Mouse (Mus musculus): ENCODE data around the gene Nfkbib. TPM values are rescaled to one million over a fixed set of nuclear protein-coding genes. Genes with fewer than 3 reads are reported as not detected.

Gene Nfkbib
- polyA plus RNA-seq, 1 experiment: 32.1 TPM

DNA sequence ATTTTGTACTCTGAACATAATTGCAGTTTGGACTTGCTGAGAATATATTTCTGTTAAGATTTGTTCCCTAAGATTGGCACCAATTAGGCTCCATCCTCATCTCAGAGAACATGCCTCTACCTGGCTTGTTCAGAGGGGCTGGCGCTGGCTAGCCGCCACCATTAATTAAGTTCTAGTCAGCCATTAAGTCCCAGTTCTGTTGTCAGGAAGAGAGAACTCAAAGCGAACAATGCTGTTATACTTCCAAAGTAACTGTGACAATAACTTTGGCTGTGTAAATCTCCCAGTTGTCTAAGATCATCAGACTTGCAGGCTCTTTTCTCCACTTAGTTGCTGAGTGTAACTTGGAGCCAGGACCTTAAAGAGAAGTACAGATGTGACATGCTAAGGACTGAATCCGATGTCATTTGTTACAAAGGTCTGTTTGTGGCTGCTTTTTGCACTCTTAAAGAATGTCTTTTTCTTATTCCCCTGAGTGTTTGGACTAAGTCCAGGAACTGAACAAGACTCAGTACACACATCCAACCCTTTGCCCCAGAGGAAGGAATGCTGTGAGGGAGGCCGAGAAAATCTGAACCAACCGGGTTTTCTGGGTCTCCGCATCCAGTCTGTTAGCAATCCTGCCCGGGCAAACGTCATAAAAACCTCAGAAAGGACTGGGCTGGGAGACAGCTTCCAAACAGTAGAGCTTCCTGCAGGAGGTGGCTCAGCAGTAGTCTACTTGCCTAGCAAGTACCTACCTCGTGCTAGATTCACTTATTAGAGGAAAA lies 34.8 kb upstream of the Nfkbib start:
- Histone ChIP-seq H3K4me3 (ENCODE audit: insufficient read depth, low read length) (no peak overlapping the region), H3K27ac (ENCODE audit: insufficient read depth, low read depth, low read length) (no peak overlapping the region), H3K4me1 (ENCODE audit: control insufficient read depth, insufficient read depth, low read length) (peaks cover 20% of the 10 kb centered on the region)
- TF ChIP-seq POLR2A (IDR thresholded peaks at IDR 0.05; ENCODE audit: borderline replicate concordance, low read depth, low read length) (no peak), CTCF (IDR thresholded peaks at IDR 0.05; ENCODE audit: low read depth, low read length) (no peak)

DNA sequence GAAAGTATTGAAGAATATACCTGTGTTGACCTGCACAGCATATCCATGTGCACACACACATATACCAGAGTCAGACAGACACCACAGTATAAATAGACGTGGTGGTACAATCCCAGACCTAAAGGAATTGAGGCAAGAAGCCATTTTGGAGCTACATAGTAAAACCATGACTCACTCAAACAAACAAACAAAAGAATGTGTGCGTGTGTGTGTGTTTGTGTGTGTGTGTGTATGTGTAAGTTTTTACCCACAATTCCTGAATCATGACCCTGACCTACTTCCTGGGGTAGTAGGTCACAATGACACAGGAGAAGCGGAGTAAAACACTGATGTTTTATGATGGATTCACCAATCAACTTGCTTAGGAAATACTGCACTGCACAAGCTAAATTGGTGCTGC lies 34.1 kb upstream of the Nfkbib start:
- Histone ChIP-seq H3K4me3 (ENCODE audit: insufficient read depth, low read length) (no peak overlapping the region), H3K4me1 (ENCODE audit: control insufficient read depth, insufficient read depth, low read length) (peaks cover 20% of the 10 kb centered on the region), H3K27ac (ENCODE audit: insufficient read depth, low read depth, low read length) (no peak overlapping the region)
- TF ChIP-seq CTCF (IDR thresholded peaks at IDR 0.05; ENCODE audit: low read depth, low read length) (no peak), POLR2A (IDR thresholded peaks at IDR 0.05; ENCODE audit: borderline replicate concordance, low read depth, low read length) (no peak)

DNA sequence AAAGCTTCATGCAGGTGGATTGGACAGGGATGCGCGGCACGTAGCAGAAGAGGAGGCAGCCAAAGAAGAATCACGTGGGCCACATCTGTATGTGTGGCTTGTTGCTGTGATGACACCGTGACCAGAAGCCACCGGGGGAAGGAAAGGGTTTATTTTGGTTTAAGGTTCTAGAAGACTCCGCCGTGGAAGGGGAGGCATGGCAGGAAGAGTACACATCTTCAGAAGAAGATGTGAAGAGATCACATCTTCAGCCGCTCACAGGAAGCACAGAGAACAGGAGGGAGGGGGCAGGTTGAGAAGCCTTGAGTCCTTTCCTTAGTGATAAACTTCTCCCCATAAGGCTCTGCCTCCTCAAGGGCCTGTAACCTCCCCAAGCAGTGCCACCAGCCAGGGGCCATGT lies 32.7 kb upstream of the Nfkbib start:
- H3K4me3 ChIP-seq (ENCODE audit: insufficient read depth, low read length): no peak overlapping the region
- peaks cover 24% of the 10 kb centered on the region for H3K4me1 ChIP-seq (ENCODE audit: control insufficient read depth, insufficient read depth, low read length)
- TF ChIP-seq CTCF (IDR thresholded peaks at IDR 0.05; ENCODE audit: low read depth, low read length) (no peak), POLR2A (IDR thresholded peaks at IDR 0.05; ENCODE audit: borderline replicate concordance, low read depth, low read length) (no peak)
- no peak overlapping the region for H3K27ac ChIP-seq (ENCODE audit: insufficient read depth, low read depth, low read length)

DNA sequence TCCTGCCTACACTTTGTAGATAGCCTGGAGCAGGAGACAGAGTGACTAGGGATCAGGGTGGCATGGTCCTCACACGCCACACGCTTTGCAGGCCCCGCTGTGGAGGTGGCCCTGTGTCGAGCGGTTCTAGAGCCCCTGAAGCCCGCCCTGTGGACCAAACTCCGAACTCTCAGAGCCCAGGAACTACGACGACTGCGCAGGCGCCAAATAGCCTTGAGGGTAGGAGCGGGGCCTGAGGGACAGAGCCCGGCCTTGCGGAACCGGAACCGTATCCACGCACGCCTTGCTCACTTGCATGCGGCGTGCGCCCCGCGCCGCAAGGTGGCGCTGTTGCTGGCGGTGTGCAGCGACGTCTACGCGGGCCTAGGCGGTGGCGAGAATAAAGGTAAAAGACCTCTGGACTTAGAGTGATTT lies 29.3 kb upstream of the Nfkbib start:
- Histone ChIP-seq H3K27ac (ENCODE audit: insufficient read depth, low read depth, low read length) (peak overlapping the region; percentile 87), H3K4me3 (ENCODE audit: insufficient read depth, low read length) (peak overlapping the region; percentile 75), H3K4me1 (ENCODE audit: control insufficient read depth, insufficient read depth, low read length) (peaks cover 11% of the 10 kb centered on the region)
- TF ChIP-seq CTCF (IDR thresholded peaks at IDR 0.05; ENCODE audit: low read depth, low read length): peak; percentile 71
- no peak for TF ChIP-seq POLR2A (IDR thresholded peaks at IDR 0.05; ENCODE audit: borderline replicate concordance, low read depth, low read length)

DNA sequence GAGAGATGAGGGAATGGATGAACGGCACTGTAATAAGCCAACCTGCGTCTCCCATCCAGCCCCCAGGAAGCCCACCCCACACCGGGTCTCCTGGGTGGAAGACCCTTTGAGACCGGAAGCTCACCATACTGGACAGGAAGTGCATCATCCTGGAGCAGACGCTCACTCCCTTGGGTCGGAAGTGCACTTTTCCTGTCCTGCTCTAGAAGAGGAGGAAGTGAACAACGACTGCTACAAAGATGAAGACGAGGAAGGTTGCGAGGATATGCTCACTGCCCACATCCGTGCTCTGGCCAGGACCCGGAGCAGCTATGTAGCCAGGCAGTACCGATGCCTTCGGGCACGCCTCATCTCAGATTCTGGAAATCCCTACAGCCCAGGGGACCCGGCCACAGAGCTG lies 28.5 kb upstream of the Nfkbib start:
- Histone ChIP-seq H3K4me3 (ENCODE audit: insufficient read depth, low read length) (peak overlapping the region; percentile 75), H3K27ac (ENCODE audit: insufficient read depth, low read depth, low read length) (peak overlapping the region; percentile 87), H3K4me1 (ENCODE audit: control insufficient read depth, insufficient read depth, low read length) (peaks cover 10% of the 10 kb centered on the region)
- no peak for TF ChIP-seq CTCF (IDR thresholded peaks at IDR 0.05; ENCODE audit: low read depth, low read length)
- no peak for TF ChIP-seq POLR2A (IDR thresholded peaks at IDR 0.05; ENCODE audit: borderline replicate concordance, low read depth, low read length)

DNA sequence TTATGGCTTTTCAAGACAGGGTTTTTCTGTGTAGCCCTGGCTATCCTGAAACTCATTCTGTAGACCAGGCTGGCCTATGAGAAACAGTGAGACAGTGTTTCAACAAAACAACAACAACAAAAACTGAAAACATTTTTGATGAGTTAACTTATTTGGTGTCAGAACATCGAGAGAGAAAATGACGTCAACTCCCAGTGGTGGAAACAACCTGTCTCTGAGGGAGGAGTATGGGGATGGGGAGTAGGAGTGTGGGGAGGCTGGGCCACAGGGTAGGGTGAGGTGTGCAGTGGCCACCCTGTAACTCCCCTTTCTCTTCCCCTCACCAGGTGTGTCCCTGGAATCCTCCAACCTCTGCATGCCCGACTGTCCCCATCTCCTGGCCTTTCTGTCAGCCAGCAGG lies 27.2 kb upstream of the Nfkbib start:
- H3K4me1 ChIP-seq (ENCODE audit: control insufficient read depth, insufficient read depth, low read length): peaks cover 10% of the 10 kb centered on the region

DNA sequence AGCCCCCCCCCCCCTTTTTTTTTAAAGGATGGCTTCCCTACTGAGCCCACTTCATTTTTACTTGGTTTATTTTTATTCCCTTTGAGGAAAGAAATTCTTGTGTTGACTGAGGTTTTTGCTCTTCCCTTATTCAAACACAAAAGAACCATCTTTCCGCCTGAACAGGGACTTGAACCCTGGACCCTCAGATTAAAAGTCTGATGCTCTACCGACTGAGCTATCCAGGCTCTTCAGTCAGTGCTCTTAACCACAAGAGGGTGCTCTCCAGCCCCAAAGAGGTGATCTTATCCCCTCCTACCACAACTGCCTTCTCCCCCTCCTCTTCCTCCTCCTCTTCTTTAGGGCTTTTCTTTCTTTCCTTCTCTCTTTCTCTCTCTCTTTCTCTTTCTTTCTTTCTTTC lies 26.5 kb upstream of the Nfkbib start:
- no peak overlapping the region for H3K4me3 ChIP-seq (ENCODE audit: insufficient read depth, low read length)
- TF ChIP-seq CTCF (IDR thresholded peaks at IDR 0.05; ENCODE audit: low read depth, low read length) (no peak), POLR2A (IDR thresholded peaks at IDR 0.05; ENCODE audit: borderline replicate concordance, low read depth, low read length) (no peak)
- no peak overlapping the region for H3K27ac ChIP-seq (ENCODE audit: insufficient read depth, low read depth, low read length)
- H3K4me1 ChIP-seq (ENCODE audit: control insufficient read depth, insufficient read depth, low read length): peaks cover 13% of the 10 kb centered on the region

More for the DNA sequence above, 27.2 kb upstream of the Nfkbib start:
- no peak overlapping the region for H3K4me3 ChIP-seq (ENCODE audit: insufficient read depth, low read length)
- no peak for TF ChIP-seq CTCF (IDR thresholded peaks at IDR 0.05; ENCODE audit: low read depth, low read length)
- TF ChIP-seq POLR2A (IDR thresholded peaks at IDR 0.05; ENCODE audit: borderline replicate concordance, low read depth, low read length): no peak
- H3K27ac ChIP-seq (ENCODE audit: insufficient read depth, low read depth, low read length): no peak overlapping the region

DNA sequence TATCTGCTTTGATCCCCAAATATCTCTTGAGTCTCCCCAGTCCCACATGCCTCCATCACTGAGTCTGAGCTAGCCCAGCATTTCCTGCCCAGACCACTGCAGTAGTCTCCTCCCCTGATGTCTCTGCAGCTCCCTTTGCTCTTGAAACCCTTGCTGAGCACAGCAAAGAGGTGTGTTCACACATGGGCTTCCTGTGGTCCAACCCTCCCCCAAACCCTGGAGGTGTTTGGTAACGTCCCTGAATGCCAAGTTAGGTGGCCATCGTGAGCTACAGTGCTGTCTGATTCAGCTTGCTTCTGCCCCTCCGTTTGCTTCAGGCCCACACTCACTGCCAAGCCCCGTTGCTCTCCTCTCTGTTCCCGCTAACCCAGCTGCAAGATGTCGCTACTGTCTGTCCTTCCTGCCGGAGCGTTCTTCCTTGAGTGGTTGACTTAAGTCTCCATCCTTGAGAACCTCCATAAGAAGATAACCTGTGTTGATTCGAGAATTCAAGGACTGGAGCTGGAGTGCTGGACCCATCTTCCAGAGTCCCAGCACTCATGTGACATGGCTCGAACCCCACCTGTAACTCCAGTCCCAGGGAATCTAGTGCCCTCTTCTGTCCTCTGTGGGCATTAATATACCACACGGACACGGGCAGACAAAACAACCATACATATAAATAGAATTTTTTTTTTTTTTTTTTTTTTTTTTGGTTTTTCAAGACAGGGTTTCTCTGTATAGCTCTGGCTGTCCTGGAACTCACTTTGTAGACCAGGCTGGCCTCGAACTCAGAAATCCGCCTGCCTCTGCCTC lies 25.3 kb upstream of the Nfkbib start:
- H3K27ac ChIP-seq (ENCODE audit: insufficient read depth, low read depth, low read length): no peak overlapping the region
- H3K4me3 ChIP-seq (ENCODE audit: insufficient read depth, low read length): no peak overlapping the region
- TF ChIP-seq CTCF (IDR thresholded peaks at IDR 0.05; ENCODE audit: low read depth, low read length) (no peak), POLR2A (IDR thresholded peaks at IDR 0.05; ENCODE audit: borderline replicate concordance, low read depth, low read length) (no peak)
- peaks cover 18% of the 10 kb centered on the region for H3K4me1 ChIP-seq (ENCODE audit: control insufficient read depth, insufficient read depth, low read length)

DNA sequence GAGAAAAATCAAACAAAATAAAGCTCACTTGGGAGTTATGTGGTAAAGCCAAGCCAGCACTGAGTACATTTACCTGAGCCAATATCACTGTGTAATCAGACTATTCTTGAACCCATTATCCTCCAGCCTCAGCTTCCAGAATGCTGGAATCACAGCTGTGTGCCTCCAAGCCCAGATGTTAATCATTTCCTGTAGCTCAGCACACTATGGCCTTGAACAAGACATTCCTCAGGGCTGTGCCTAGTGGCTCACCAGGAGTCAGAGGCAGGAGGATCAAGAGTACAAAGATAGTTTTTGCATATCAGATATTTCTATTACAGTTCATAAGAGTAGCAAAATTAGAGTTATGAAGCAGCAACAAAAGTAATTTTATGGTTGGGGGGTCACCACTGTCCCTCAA lies 24.4 kb upstream of the Nfkbib start:
- TF ChIP-seq CTCF (IDR thresholded peaks at IDR 0.05; ENCODE audit: low read depth, low read length) (no peak), POLR2A (IDR thresholded peaks at IDR 0.05; ENCODE audit: borderline replicate concordance, low read depth, low read length) (no peak)
- Histone ChIP-seq H3K27ac (ENCODE audit: insufficient read depth, low read depth, low read length) (no peak overlapping the region), H3K4me3 (ENCODE audit: insufficient read depth, low read length) (no peak overlapping the region), H3K4me1 (ENCODE audit: control insufficient read depth, insufficient read depth, low read length) (peaks cover 16% of the 10 kb centered on the region)
